Mouse (Mus musculus): ENCODE results near the gene Smg6. TPM values are rescaled to one million over a fixed set of nuclear protein-coding genes. Genes with fewer than 3 reads are reported as not detected.
A peak's percentile ranks its signal among the peaks of the same experiment; 100 is the strongest.

Gene Smg6
- polyA plus RNA-seq, 1 experiment from 2014 or later = 11.3 TPM

DNA sequence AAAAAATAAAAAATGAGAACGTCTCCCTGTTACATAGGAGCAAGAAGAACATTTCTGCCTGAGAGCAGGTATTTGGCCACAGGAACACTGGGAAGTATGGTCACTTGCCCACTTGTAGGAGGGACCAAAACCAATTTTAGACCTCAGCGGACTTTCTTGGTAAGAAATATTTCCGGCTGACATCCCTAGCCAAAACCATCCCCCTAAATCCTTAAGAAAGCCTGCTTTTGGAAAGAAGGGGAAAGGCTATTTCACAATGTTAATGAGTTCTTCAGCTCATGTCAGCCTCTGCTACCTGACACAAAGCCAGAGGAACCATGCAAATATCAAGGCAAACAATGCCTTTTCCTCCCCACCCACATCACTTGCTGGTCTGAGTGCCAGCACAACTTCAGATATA, 108.5 kb downstream of the Smg6 start:
- no peak for ATAC-seq (replicated peaks; ENCODE audit: insufficient number of reproducible peaks, low FRiP score, low TSS enrichment)
- WGBS (ENCODE audit: insufficient replicate concordance) = 75% methylated on average over 3 of the region's 3 CpGs
- no peak overlapping the region for H3K4me2 ChIP-seq
- 0 out of 2 replicates have a peak overlapping the region, but pooled peaks have one; percentile 16 for H3K27ac ChIP-seq (ENCODE audit: low read depth, low read length)
- H3K9ac ChIP-seq (ENCODE audit: low read depth, low read length) = no peak overlapping the region
- H3K4me3 ChIP-seq (ENCODE audit: low read depth, low read length) = no peak overlapping the region
- no peaks in the 10 kb centered on the region for H3K27me3 ChIP-seq (ENCODE audit: control insufficient read depth, insufficient read depth, low read length)
- H3K36me3 ChIP-seq (ENCODE audit: control insufficient read depth, insufficient read depth, low read length) = 0 out of 2 replicates have a peak, but pooled peaks cover 2% of the 10 kb centered on the region
- no peaks in the 10 kb centered on the region for H3K9me3 ChIP-seq (replicated peaks; ENCODE audit: control insufficient read depth, low read length)
- 0 out of 2 replicates have a peak, but pooled peaks cover 3% of the 10 kb centered on the region for H3K4me1 ChIP-seq (ENCODE audit: control insufficient read depth, insufficient read depth, low read length)

GRCm38 (mm10) chr11:75044333-75044732, 118.7 kb downstream of the Smg6 start:
- no peaks in the 10 kb centered on the region; the same call in 1 of the 2 replicates for H3K36me3 ChIP-seq (ENCODE audit: control insufficient read depth, insufficient read depth, low read length)
- no peak overlapping the region for H3K4me2 ChIP-seq
- no peak for ATAC-seq (replicated peaks; ENCODE audit: insufficient number of reproducible peaks, low FRiP score, low TSS enrichment)
- H3K9me3 ChIP-seq (replicated peaks; ENCODE audit: control insufficient read depth, low read length) = no peaks in the 10 kb centered on the region
- H3K4me1 ChIP-seq (ENCODE audit: control insufficient read depth, insufficient read depth, low read length) = 0 out of 2 replicates have a peak, but pooled peaks cover 6% of the 10 kb centered on the region
- H3K4me3 ChIP-seq (ENCODE audit: low read depth, low read length) = no peak overlapping the region
- H3K9ac ChIP-seq (ENCODE audit: low read depth, low read length) = no peak overlapping the region
- 66% methylated on average over 3 of the region's 3 CpGs for WGBS (ENCODE audit: insufficient replicate concordance)
- no peak overlapping the region for H3K27ac ChIP-seq (ENCODE audit: low read depth, low read length)
- no peaks in the 10 kb centered on the region for H3K27me3 ChIP-seq (ENCODE audit: control insufficient read depth, insufficient read depth, low read length)

DNA sequence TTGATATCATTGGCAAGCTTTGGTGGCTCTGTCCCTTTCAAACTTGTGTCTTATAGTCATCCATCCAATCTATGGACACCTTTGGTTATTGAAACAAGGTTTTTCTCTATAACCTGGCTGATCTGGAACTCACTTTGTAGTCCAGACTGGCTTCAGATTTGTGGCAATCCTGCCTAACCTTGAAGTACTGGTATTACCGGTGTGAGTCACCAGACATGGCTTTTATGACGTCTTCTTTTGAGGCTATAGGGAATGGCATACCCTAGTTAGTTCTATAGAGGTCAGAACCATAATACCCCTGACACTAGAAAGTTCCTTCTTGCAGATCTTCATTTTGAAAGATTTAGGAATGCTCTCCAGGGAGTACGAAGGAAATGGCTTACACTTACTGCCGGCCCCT, 120.2 kb downstream of the Smg6 start:
- no peak for ATAC-seq (replicated peaks; ENCODE audit: insufficient number of reproducible peaks, low FRiP score, low TSS enrichment)
- 87% methylated on average over 4 of the region's 4 CpGs for WGBS (ENCODE audit: insufficient replicate concordance)
- no peaks in the 10 kb centered on the region for H3K27me3 ChIP-seq (ENCODE audit: control insufficient read depth, insufficient read depth, low read length)
- H3K9me3 ChIP-seq (replicated peaks; ENCODE audit: control insufficient read depth, low read length) = no peaks in the 10 kb centered on the region
- no peak overlapping the region for H3K4me2 ChIP-seq
- H3K4me1 ChIP-seq (ENCODE audit: control insufficient read depth, insufficient read depth, low read length) = 0 out of 2 replicates have a peak, but pooled peaks cover 14% of the 10 kb centered on the region
- no peak overlapping the region for H3K9ac ChIP-seq (ENCODE audit: low read depth, low read length)
- no peak overlapping the region for H3K27ac ChIP-seq (ENCODE audit: low read depth, low read length)
- H3K4me3 ChIP-seq (ENCODE audit: low read depth, low read length) = no peak overlapping the region
- no peaks in the 10 kb centered on the region; the same call in 1 of the 2 replicates for H3K36me3 ChIP-seq (ENCODE audit: control insufficient read depth, insufficient read depth, low read length)

DNA sequence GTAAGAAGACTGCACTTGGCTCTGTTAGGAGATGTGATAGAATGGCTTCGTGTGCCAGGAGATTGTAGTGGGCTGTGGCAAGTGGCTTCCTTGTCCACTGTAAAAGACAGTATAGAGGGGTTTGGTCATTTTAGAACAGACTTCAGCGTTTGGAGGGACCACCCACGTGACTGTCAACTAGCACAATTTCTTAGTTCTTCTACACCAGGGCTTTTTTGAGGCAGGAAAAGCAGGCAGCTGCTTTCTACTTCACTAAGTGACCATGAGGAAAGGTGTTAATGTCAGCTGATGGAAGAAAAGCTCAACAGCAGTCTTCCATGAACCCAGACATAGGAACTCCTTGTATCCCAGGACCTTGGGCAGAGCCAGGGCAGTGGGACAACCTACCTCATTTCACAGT, 121.0 kb downstream of the Smg6 start:
- peak overlapping the region; percentile 62 for H3K27ac ChIP-seq (ENCODE audit: low read depth, low read length)
- WGBS (ENCODE audit: insufficient replicate concordance) = 72% methylated on average over 3 of the region's 3 CpGs
- ATAC-seq (replicated peaks; ENCODE audit: insufficient number of reproducible peaks, low FRiP score, low TSS enrichment) = no peak
- H3K27me3 ChIP-seq (ENCODE audit: control insufficient read depth, insufficient read depth, low read length) = no peaks in the 10 kb centered on the region
- no peaks in the 10 kb centered on the region; the same call in 1 of the 2 replicates for H3K36me3 ChIP-seq (ENCODE audit: control insufficient read depth, insufficient read depth, low read length)
- no peak overlapping the region for H3K4me2 ChIP-seq
- peaks cover 20% of the 10 kb centered on the region for H3K4me1 ChIP-seq (ENCODE audit: control insufficient read depth, insufficient read depth, low read length)
- H3K9ac ChIP-seq (ENCODE audit: low read depth, low read length) = peak overlapping the region; percentile 12; the same call in 1 of the 2 replicates
- H3K9me3 ChIP-seq (replicated peaks; ENCODE audit: control insufficient read depth, low read length) = no peaks in the 10 kb centered on the region
- no peak overlapping the region for H3K4me3 ChIP-seq (ENCODE audit: low read depth, low read length)

- Histone ChIP-seq H3K4me3 (ENCODE audit: low read depth, low read length) (no peak overlapping the region), H3K4me2 (no peak overlapping the region), H3K9ac (ENCODE audit: low read depth, low read length) (no peak overlapping the region), H3K36me3 (ENCODE audit: control insufficient read depth, insufficient read depth, low read length) (no peaks in the 10 kb centered on the region; the same call in 1 of the 2 replicates), H3K27me3 (ENCODE audit: control insufficient read depth, insufficient read depth, low read length) (no peaks in the 10 kb centered on the region), H3K4me1 (ENCODE audit: control insufficient read depth, insufficient read depth, low read length) (peaks cover 21% of the 10 kb centered on the region), H3K27ac (ENCODE audit: low read depth, low read length) (peak overlapping the region; percentile 62), H3K9me3 (replicated peaks; ENCODE audit: control insufficient read depth, low read length) (no peaks in the 10 kb centered on the region)
- WGBS (ENCODE audit: insufficient replicate concordance) = 59% methylated on average over 6 of the region's 6 CpGs
- ATAC-seq (replicated peaks; ENCODE audit: insufficient number of reproducible peaks, low FRiP score, low TSS enrichment) = no peak; the same call in 1 of the 2 replicates
These were observed 121.4 kb downstream of the Smg6 start for GRCm38 (mm10) chr11:75047066-75047465.

DNA sequence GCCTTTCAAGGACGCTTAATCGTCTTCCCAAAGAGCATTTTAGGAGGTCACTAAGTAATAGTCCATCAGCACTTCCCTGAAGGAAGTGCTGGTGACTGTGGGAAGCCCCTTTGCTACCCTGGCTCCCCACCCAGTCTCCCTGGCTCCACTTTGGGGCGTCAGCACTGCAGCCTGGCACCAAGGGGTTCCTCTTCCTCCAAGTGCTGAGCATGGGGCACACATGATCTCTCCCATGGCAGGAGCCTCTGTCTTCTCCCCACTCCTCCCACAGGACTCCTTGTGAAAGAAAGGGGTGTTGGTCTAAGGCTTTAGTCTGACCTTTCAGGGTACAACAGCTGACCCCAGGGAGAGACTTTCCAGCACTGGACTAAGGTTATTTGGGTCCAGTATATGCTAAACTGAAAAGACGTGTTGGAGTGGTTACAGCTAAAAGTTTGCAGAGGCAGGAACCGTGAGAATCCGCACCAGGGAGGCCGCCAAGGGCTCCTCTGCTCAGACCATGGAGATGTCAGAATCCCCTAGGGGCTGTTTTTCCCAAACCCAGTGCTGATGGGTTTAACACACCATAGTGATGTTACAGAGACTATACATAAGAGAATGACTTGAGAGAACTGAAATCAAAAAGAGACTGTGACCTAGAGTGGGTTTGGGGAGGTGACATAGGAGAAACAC, 122.2 kb downstream of the Smg6 start:
- H3K4me3 ChIP-seq (ENCODE audit: low read depth, low read length) = no peak overlapping the region
- H3K27ac ChIP-seq (ENCODE audit: low read depth, low read length) = 0 out of 2 replicates have a peak overlapping the region, but pooled peaks have one; percentile 12
- H3K36me3 ChIP-seq (ENCODE audit: control insufficient read depth, insufficient read depth, low read length) = no peaks in the 10 kb centered on the region; the same call in 1 of the 2 replicates
- no peak overlapping the region for H3K4me2 ChIP-seq
- no peak overlapping the region for H3K9ac ChIP-seq (ENCODE audit: low read depth, low read length)
- no peaks in the 10 kb centered on the region for H3K9me3 ChIP-seq (replicated peaks; ENCODE audit: control insufficient read depth, low read length)
- peaks cover 23% of the 10 kb centered on the region for H3K4me1 ChIP-seq (ENCODE audit: control insufficient read depth, insufficient read depth, low read length)
- no peak for ATAC-seq (replicated peaks; ENCODE audit: insufficient number of reproducible peaks, low FRiP score, low TSS enrichment)
- WGBS (ENCODE audit: insufficient replicate concordance) = 86% methylated on average over 7 of the region's 7 CpGs
- no peaks in the 10 kb centered on the region for H3K27me3 ChIP-seq (ENCODE audit: control insufficient read depth, insufficient read depth, low read length)

DNA sequence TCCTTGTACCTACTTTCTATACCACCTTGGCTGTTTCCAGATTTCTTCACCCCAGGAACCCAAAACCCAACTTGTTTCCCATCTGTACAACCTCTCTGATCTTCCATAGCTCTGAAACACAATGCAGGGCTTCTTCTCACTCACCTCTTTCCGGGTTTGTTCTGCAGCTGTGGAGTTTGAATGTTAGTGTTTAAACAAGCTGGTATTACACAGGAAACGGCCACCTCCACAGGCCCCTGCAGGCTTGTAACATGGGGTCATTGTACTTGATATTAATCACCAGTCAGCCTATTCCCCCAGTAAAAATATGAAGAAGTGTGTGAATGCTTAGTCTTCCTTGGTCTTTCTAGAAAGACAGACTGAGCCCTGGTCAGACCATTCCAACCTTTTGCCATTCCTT, 123.5 kb downstream of the Smg6 start:
- Histone ChIP-seq H3K9ac (ENCODE audit: low read depth, low read length) (no peak overlapping the region), H3K4me1 (ENCODE audit: control insufficient read depth, insufficient read depth, low read length) (peaks cover 33% of the 10 kb centered on the region), H3K4me3 (ENCODE audit: low read depth, low read length) (no peak overlapping the region), H3K27me3 (ENCODE audit: control insufficient read depth, insufficient read depth, low read length) (no peaks in the 10 kb centered on the region), H3K9me3 (replicated peaks; ENCODE audit: control insufficient read depth, low read length) (no peaks in the 10 kb centered on the region), H3K36me3 (ENCODE audit: control insufficient read depth, insufficient read depth, low read length) (no peaks in the 10 kb centered on the region; the same call in 1 of the 2 replicates), H3K27ac (ENCODE audit: low read depth, low read length) (no peak overlapping the region), H3K4me2 (no peak overlapping the region)
- no peak for ATAC-seq (replicated peaks; ENCODE audit: insufficient number of reproducible peaks, low FRiP score, low TSS enrichment)
- WGBS (ENCODE audit: insufficient replicate concordance) = 61% methylated on average over 2 of the region's 2 CpGs

- Histone ChIP-seq H3K4me3 (ENCODE audit: low read depth, low read length) (no peak overlapping the region), H3K27me3 (ENCODE audit: control insufficient read depth, insufficient read depth, low read length) (no peaks in the 10 kb centered on the region), H3K36me3 (ENCODE audit: control insufficient read depth, insufficient read depth, low read length) (no peaks in the 10 kb centered on the region; the same call in 1 of the 2 replicates), H3K4me1 (ENCODE audit: control insufficient read depth, insufficient read depth, low read length) (peaks cover 37% of the 10 kb centered on the region), H3K9ac (ENCODE audit: low read depth, low read length) (no peak overlapping the region), H3K4me2 (no peak overlapping the region), H3K9me3 (replicated peaks; ENCODE audit: control insufficient read depth, low read length) (no peaks in the 10 kb centered on the region), H3K27ac (ENCODE audit: low read depth, low read length) (no peak overlapping the region)
- WGBS (ENCODE audit: insufficient replicate concordance) = 69% methylated on average over 2 of the region's 2 CpGs
- no peak for ATAC-seq (replicated peaks; ENCODE audit: insufficient number of reproducible peaks, low FRiP score, low TSS enrichment)
These were observed 124.2 kb downstream of the Smg6 start for GRCm38 (mm10) chr11:75049807-75050206.

Measured in heart, embryonic 11.5 days (tissue).